Mouse (Mus musculus): ENCODE measurements around the gene Smpd4.

- TF ChIP-seq CTCF (IDR thresholded peaks at IDR 0.05; ENCODE audit: borderline replicate concordance, control insufficient read depth, extremely low read depth, insufficient read depth, low read length, poor library complexity) (no peak), POLR2A (IDR thresholded peaks at IDR 0.05; ENCODE audit: control insufficient read depth, extremely low read depth, insufficient read depth, low read length, poor library complexity) (no peak)
Measured at GRCm38 (mm10) chr16:17590731-17591130, 28.4 kb upstream of the Smpd4 start.

All from thymus, adult 2 months (tissue).